Mouse (Mus musculus): Measurements from ENCODE around the gene Cpne4. TPM values are rescaled to one million over a fixed set of nuclear protein-coding genes. Genes with fewer than 3 reads are reported as not detected.

Cpne4 gene
- polyA plus RNA-seq, 1 experiment from 2014 or later, result 0.51 TPM

- no peak for ATAC-seq (ENCODE audit: insufficient number of reproducible peaks, insufficient read depth, low FRiP score, low read depth)
- Histone ChIP-seq H3K27ac (replicated peaks in 1 of 2; ENCODE audit: control insufficient read depth in 1 of 2, insufficient read depth in 1 of 2, low read depth in 2 of 2, low read length in 2 of 2) (no peak overlapping the region), H3K27me3 (ENCODE audit: control insufficient read depth, insufficient read depth, low read length) (no peaks in the 10 kb centered on the region), H3K9me3 (ENCODE audit: control insufficient read depth, low read length) (no peaks in the 10 kb centered on the region), H3K4me3 (ENCODE audit: control insufficient read depth in 1 of 2, insufficient read depth in 1 of 2, low read depth in 1 of 2, low read length in 2 of 2) (no peak overlapping the region), H3K36me3 (ENCODE audit: control insufficient read depth, insufficient read depth, low read length) (peaks cover 62% of the 10 kb centered on the region), H3K9ac (ENCODE audit: low read length) (no peak overlapping the region), H3K4me2 (ENCODE audit: low read length) (no peak overlapping the region), H3K4me1 (ENCODE audit: control insufficient read depth in 2 of 2, insufficient read depth in 2 of 2, low read length in 2 of 2) (no peaks in the 10 kb centered on the region)
- 83% methylated on average over 13 of the region's 13 CpGs for WGBS
Observed at GRCm38 (mm10) chr9:105076756-105077424, 529.8 kb downstream of the Cpne4 start.

GRCm38 (mm10) chr9:105078460-105078859, 531.4 kb downstream of the Cpne4 start:
- WGBS, result 89% methylated on average over 4 of the region's 4 CpGs
- no peaks in the 10 kb centered on the region for H3K4me1 ChIP-seq (ENCODE audit: control insufficient read depth in 2 of 2, insufficient read depth in 2 of 2, low read length in 2 of 2)
- no peak overlapping the region for H3K9ac ChIP-seq (ENCODE audit: low read length)
- no peak overlapping the region for H3K4me3 ChIP-seq (ENCODE audit: control insufficient read depth in 1 of 2, insufficient read depth in 1 of 2, low read depth in 1 of 2, low read length in 2 of 2)
- H3K36me3 ChIP-seq (ENCODE audit: control insufficient read depth, insufficient read depth, low read length), result peaks cover 46% of the 10 kb centered on the region
- H3K27ac ChIP-seq (replicated peaks in 1 of 2; ENCODE audit: control insufficient read depth in 1 of 2, insufficient read depth in 1 of 2, low read depth in 2 of 2, low read length in 2 of 2), result no peak overlapping the region
- ATAC-seq (ENCODE audit: insufficient number of reproducible peaks, insufficient read depth, low FRiP score, low read depth), result no peak
- H3K4me2 ChIP-seq (ENCODE audit: low read length), result no peak overlapping the region
- no peaks in the 10 kb centered on the region for H3K27me3 ChIP-seq (ENCODE audit: control insufficient read depth, insufficient read depth, low read length)
- no peaks in the 10 kb centered on the region for H3K9me3 ChIP-seq (ENCODE audit: control insufficient read depth, low read length)

DNA sequence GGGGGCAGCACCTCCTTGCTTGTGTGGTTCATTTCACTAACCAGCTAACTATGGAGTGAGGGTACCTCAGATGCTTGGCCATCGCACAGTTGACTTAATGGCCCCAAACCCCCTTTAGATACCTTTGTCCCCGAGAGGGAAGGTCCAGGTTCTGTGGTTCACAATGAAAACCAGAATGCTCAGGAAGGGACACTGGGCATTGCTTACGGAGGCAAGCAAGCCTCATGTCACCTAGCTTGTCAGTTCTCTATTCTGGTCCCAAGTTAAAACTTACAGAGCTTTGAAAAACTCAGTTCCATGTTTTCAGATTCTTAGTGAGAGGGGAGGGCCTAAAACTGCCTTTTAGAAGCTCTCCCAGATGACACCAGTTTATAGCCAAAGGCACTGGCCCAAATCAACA, 533.2 kb downstream of the Cpne4 start:
- 90% methylated on average over 3 of the region's 3 CpGs for WGBS

More for the DNA sequence above, 533.2 kb downstream of the Cpne4 start:
- Histone ChIP-seq H3K27me3 (ENCODE audit: control insufficient read depth, insufficient read depth, low read length) (no peaks in the 10 kb centered on the region), H3K4me3 (ENCODE audit: control insufficient read depth in 1 of 2, insufficient read depth in 1 of 2, low read depth in 1 of 2, low read length in 2 of 2) (no peak overlapping the region), H3K4me2 (ENCODE audit: low read length) (no peak overlapping the region), H3K36me3 (ENCODE audit: control insufficient read depth, insufficient read depth, low read length) (peaks cover 28% of the 10 kb centered on the region), H3K4me1 (ENCODE audit: control insufficient read depth in 2 of 2, insufficient read depth in 2 of 2, low read length in 2 of 2) (no peaks in the 10 kb centered on the region), H3K9me3 (ENCODE audit: control insufficient read depth, low read length) (no peaks in the 10 kb centered on the region), H3K9ac (ENCODE audit: low read length) (no peak overlapping the region), H3K27ac (replicated peaks in 1 of 2; ENCODE audit: control insufficient read depth in 1 of 2, insufficient read depth in 1 of 2, low read depth in 2 of 2, low read length in 2 of 2) (no peak overlapping the region)
- no peak for ATAC-seq (ENCODE audit: insufficient number of reproducible peaks, insufficient read depth, low FRiP score, low read depth)

Small RNAs within 50 kb of the gene (microRNA-seq; reads per million reads assigned to microRNA genes)
- not detected for gene Gm23391

Other genes starting within 250 kb of the Cpne4 start
- gene Acpp, start 209.5 kb upstream of the Cpne4 start, polyA plus RNA-seq (2014; fragmentation: Nextera tagmentation; extraction: Ambion mirVana), result 0.35 TPM in 1 of 2 replicates, not detected in the other